Mouse (Mus musculus) T-cell, adult 2 months (primary cell): ENCODE results near the gene Tmem28.

Source experiments
- DNase-seq: peaks from one replicate; pipeline ENCODE4 v3.0.0; 2022; ENCODE audit warnings: low spot score

The Tmem28 gene

GRCm38 (mm10) chrX:99820790-99821395 is at the start of gene Tmem28:
TSS of gene Tmem28 (plus strand) at chrX:99821021.
- DNase-seq, result no peak

- no peak for DNase-seq
These were observed 40.5 kb upstream of the Tmem28 start for GRCm38 (mm10) chrX:99780308-99780707.

- DNase-seq, result no peak
These were observed 12.4 kb upstream of the Tmem28 start for GRCm38 (mm10) chrX:99808375-99808774.

GRCm38 (mm10) chrX:99819395-99819935 is 1.4 kb upstream of the Tmem28 start:
- no peak for DNase-seq

- no peak for DNase-seq
These were observed 658 bp upstream of the Tmem28 start for GRCm38 (mm10) chrX:99819936-99820789.

GRCm38 (mm10) chrX:99842090-99842489 is 21.3 kb downstream of the Tmem28 start:
- no peak for DNase-seq

GRCm38 (mm10) chrX:99853261-99853741 is 32.5 kb downstream of the Tmem28 start:
- DNase-seq, result no peak

GRCm38 (mm10) chrX:99853834-99854233 is 33.0 kb downstream of the Tmem28 start:
- no peak for DNase-seq

- no peak for DNase-seq
These were observed 51.4 kb downstream of the Tmem28 start for GRCm38 (mm10) chrX:99872228-99872627.

GRCm38 (mm10) chrX:99872632-99873201 is 51.9 kb downstream of the Tmem28 start:
- no peak for DNase-seq

GRCm38 (mm10) chrX:99873259-99873919 is 52.6 kb downstream of the Tmem28 start:
- no peak for DNase-seq

GRCm38 (mm10) chrX:99873920-99874296 is 53.1 kb downstream of the Tmem28 start:
- no peak for DNase-seq

- DNase-seq, result no peak
These were observed 56.0 kb downstream of the Tmem28 start for GRCm38 (mm10) chrX:99876781-99877180.

- no peak for DNase-seq
These were observed 62.6 kb downstream of the Tmem28 start for GRCm38 (mm10) chrX:99883396-99883795.
